Mouse (Mus musculus): ENCODE results near the gene Rad54l. TPM values are rescaled to one million over a fixed set of nuclear protein-coding genes. Genes with fewer than 3 reads are reported as not detected.

Gene Rad54l
- total RNA-seq, 2 experiments from 2014 or later = 0.29 to 0.53 TPM

DNA sequence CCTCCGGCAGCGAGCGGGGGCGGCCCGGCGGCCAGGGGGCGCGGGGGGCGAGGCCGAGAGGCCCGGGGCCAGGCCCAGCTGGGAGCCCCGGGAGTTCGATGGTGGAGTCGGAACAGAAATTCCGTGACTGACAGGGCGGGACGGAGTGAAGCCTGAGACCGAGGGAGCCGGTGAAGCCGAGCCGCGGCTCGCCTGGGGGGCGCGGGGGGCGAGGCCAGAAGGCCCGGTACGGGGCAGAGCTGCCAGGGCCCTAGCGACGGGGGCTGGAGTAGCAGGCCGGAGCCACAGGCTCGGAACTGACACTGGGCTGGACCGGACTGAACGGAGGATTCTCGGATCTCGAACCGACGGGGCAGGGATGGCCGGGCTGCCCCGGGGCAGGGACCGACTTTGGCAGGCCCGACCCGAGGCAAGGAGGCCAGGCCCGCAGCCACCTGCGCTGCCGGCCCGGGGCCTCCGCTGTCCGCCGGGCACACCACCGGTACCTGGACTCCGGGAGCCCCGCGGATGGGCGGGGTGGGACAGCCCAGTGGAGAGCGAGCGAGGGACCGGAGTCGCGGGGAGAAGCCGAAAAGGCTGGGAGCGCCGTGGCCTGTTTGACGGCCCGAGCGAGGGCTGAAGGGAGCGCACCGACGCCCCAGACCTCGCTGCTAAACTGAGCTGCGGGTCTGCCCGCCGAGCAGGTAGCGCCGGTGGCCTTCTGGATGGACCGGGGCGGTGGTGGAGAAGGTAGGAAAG is 47.7 kb downstream of the Rad54l start:
- DNase-seq (ENCODE audit: low spot score) = peak; percentile 54
- intact Hi-C loops (cut with DNase I) = loop anchor here (2.0 kb wide), 1 partner anchor 73 kb away; no protein-coding TSS in a partner anchor

DNA sequence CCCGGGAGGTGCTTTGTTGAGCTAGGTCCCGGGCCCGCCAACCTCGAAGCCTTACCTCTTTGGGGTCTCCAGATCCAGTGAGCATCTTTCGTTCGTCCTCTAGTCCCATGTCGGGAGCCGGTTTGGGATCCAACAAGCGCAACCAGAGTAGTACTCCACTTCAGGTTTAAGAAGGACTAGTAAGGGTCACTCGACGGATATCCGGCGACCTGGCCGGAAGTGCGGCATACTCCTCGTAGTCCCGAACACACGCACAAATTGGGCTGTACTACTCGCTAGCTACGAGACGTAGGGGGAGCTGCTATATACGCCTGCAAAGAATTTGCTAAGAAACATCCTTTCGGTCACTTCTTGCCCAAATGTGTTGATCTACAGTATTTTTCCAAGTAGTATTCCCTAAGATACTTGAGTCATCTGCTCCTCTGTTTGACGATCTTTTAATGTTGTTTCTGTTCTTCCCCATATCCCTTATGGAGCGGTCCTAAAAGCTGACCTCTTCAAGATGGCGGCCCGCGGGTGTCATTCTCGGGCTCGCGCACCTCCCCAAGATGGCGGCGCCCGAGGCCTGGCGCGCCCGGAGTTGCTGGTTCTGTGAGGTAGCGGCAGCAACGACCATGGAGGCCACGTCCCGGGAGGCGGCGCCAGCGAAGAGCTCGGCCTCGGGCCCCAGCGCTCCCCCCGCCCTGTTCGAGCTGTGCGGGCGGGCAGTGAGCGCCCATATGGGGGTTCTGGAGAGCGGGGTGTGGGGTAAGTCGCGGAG is 48.4 kb downstream of the Rad54l start, which contains the start of the genes Uqcrh and Lrrc41:
Gene Uqcrh, minus strand, starts transcription at position 211 of the 760 bp plus-strand sequence.
Gene Lrrc41, plus strand, starts transcription at position 409 of the 760 bp plus-strand sequence.
- intact Hi-C loops (cut with DNase I) = loop anchor here (2.0 kb wide), 1 partner anchor 74 kb away; no protein-coding TSS in a partner anchor
- peak; percentile 91 for DNase-seq (ENCODE audit: low spot score)

- intact Hi-C loops (cut with DNase I) = loop anchor here (2.0 kb wide), 1 partner anchor 75 kb away; no protein-coding TSS in a partner anchor
- DNase-seq (ENCODE audit: low spot score) = no peak
Observed at GRCm38 (mm10) chr4:116074145-116074675, 49.3 kb downstream of the Rad54l start.

DNA sequence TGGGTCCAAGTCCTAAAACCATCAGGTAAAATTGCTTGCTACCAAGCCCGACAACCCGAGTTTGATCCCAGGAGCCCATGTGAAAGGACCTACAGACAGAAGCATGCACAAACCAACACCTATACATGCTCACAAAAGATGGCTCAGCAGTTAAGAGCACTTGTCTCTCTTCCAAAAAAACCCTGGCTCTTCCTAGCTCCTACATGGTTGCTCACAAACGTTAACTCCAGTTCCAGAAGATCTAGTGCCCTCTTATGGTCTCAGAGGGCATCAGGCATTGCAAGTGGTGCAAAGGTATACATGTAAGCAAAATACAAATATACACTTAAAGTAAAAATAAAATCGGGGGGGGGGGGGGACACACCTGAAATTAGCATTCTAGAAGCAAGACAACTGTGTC is 50.3 kb downstream of the Rad54l start:
- no peak for DNase-seq (ENCODE audit: low spot score)
- intact Hi-C loops (cut with DNase I) = loop anchor here (2.0 kb wide), 1 partner anchor 20 kb away; the partner anchor contains the start of gene Nsun4

DNA sequence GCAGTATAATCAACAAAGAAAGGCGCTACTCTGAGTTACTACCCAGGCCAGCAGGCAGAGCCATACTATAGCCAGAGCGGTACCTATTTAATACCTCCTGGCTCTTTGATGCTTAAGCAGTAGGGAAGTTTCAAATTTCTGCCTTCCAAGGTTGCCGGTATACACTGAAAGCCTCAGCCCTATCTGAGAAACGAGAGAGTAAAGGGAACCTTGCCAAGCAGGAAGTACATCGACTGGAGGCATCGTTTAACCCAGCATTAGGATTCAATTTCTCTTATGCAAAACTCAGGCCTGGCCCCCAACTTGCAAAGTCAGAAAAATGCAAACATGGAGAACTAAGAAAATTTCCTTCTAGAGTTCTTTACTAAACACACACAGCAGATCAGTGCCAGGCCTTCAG is 53.4 kb downstream of the Rad54l start:
- no peak for DNase-seq (ENCODE audit: low spot score)
- intact Hi-C loops (cut with DNase I) = no loop called here

DNA sequence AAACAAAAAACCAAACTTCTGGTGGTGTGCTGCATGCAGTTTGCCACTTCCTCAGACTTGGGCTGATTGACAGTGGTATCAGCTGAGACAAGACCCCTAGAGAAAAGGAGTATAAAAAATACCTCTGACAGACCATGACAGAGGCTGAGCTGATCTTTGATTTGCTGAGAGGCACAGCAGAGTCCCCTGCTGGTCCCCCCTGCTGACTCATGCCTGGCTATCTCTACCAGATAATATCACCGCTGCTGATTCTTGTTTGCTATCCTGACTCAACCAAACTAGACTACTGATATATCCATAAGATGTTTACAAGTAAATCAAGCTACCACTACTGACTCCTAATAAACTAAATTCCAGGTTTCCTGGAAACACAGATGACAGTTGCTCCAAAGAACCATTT is 59.6 kb downstream of the Rad54l start:
- DNase-seq (ENCODE audit: low spot score) = no peak
- intact Hi-C loops (cut with DNase I) = no loop called here

GRCm38 (mm10) chr4:116059012-116059726 is 64.3 kb downstream of the Rad54l start:
- DNase-seq (ENCODE audit: low spot score) = no peak
- intact Hi-C loops (cut with DNase I) = no loop called here

GRCm38 (mm10) chr4:116057559-116057958 is 65.9 kb downstream of the Rad54l start:
- intact Hi-C loops (cut with DNase I) = no loop called here
- no peak for DNase-seq (ENCODE audit: low spot score)

GRCm38 (mm10) chr4:116053399-116053961 is 70.0 kb downstream of the Rad54l start, which contains the start of gene Nsun4:
TSS of gene Nsun4 (minus strand) at chr4:116053876.
- intact Hi-C loops (cut with DNase I) = loop anchor here (2.0 kb wide), 1 partner anchor 19 kb away; no protein-coding TSS in a partner anchor
- peak; percentile 85 for DNase-seq (ENCODE audit: low spot score)

- intact Hi-C loops (cut with DNase I) = loop anchor here (2.0 kb wide), 1 partner anchor 20 kb away; no protein-coding TSS in a partner anchor
- DNase-seq (ENCODE audit: low spot score) = no peak
Observed at GRCm38 (mm10) chr4:116052526-116053293, 70.8 kb downstream of the Rad54l start.

GRCm38 (mm10) chr4:116049211-116049610 is 74.3 kb downstream of the Rad54l start:
- intact Hi-C loops (cut with DNase I) = no loop called here
- DNase-seq (ENCODE audit: low spot score) = no peak

DNA sequence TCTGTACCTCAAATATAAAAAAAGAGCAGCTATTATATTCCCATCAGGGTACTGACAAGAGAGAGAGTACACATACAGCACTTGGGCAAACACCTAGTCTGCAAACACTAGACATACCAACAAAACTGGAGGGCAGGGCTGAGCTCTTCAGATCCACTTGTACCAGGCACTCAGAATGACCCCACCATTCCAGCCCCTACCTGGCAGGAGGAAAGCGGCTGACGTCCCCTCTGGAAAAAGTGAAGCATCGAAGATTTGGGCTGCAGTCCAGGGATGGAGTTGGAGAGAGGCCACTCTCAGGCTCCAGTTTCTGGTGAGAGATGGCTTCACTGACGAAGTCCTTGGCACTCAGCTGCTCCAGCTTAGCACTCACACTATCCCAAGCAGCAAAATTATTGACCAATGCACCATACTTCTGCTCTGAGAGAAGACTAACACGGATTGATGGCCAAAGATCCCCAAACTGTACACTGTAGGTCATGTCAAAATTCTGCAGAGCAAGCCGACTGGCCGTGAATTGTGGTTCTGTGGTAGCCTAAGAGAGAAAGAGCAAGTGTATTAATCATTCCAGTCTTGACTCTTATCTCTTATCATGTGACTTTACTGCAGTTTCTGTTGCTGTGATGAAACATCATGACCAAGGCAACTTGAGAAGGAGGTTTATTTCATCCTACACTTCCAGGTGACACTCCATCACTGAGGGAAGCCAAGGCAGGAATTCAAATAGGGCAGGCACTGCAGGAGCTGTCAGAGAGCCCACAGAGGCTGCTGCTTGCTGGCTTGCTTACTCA is 75.2 kb downstream of the Rad54l start:
- DNase-seq (ENCODE audit: low spot score) = no peak
- intact Hi-C loops (cut with DNase I) = no loop called here

- DNase-seq (ENCODE audit: low spot score) = no peak
- intact Hi-C loops (cut with DNase I) = no loop called here
Observed at GRCm38 (mm10) chr4:116047681-116048080, 75.8 kb downstream of the Rad54l start.

DNA sequence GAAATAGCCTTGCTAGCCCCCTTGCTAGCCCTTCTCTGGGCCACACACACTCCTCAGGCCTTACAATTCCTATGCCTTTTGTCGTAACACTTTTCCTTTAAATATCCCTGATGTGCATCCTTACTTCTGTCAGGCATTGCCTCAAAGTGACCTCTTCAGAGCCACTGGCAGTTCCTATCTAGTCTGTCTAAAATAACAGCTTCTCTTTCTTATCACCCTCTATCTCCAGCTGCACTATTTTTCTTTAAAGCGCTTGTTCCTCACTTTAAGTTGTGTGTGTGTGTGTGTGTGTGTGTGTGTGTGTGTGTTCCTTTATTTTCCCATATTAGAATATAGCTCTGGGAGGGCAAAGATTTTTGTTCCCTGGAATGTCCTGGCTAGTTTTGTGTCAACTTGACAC is 76.9 kb downstream of the Rad54l start:
- intact Hi-C loops (cut with DNase I) = no loop called here
- DNase-seq (ENCODE audit: low spot score) = no peak

Data from heart, postnatal 25 days (tissue).